In genomic region chr11:3418741-3419140, GRCm38 (mm10) we compare ENCODE assay signal across 10 mouse cellular contexts. TPM values are rescaled to one million over a fixed set of nuclear protein-coding genes. Genes with fewer than 3 reads are reported as not detected.
DNase-seq lines count a peak whose midpoint lies in the region; ATAC-seq and TF ChIP-seq lines count a peak whose summit lies in the region.
"Had no signal": no experiment of that assay in that cellular context is flagged by ENCODE, and none has a peak within 500 bp of the region (broad histone marks: within the 10 kb centered on the region; RNA-seq: fewer than 3 reads in every experiment).

No protein-coding gene starts in this region.

- WGBS in heart, embryonic 11.5 days (ENCODE audit: insufficient replicate concordance) = 57% methylated on average over 4 of the region's 4 CpGs
- WGBS in liver, postnatal 0 days (ENCODE audit: insufficient replicate concordance) = 51% methylated on average over 4 of the region's 4 CpGs

- DNase-seq in layer of hippocampus, adult 2 months (ENCODE audit: low spot score in 2 of 2) = peak in 1 of 2 experiments; percentile 13
- DNase-seq in layer of hippocampus, postnatal 14 days (ENCODE audit: low spot score in 2 of 2) = no peak
- peak; percentile 58 for DNase-seq in kidney, adult 9 months
- DNase-seq in liver, postnatal 0 days = no peak
- no peak for DNase-seq in ovary, postnatal 10 days (ENCODE audit: low spot score)
- no peak for DNase-seq in ovary, adult 18-20 months (ENCODE audit: low spot score)
- no peak for DNase-seq in spleen, adult 18-20 months
- DNase-seq: adrenal gland, postnatal 10 days; cerebellum, adult 11-12 months had no signal

- H3K36me3 ChIP-seq in heart, embryonic 11.5 days (ENCODE audit: control insufficient read depth, insufficient read depth, low read length) = peaks cover 8% of the 10 kb centered on the region
- H3K36me3 ChIP-seq in liver, postnatal 0 days (replicated peaks; ENCODE audit: insufficient read depth, low read length) = peaks cover 43% of the 10 kb centered on the region

- TF ChIP-seq CTCF in layer of hippocampus, adult 2 months (conservative IDR thresholded peaks at IDR 0.05) = no peak
- no peak for TF ChIP-seq CTCF in liver, postnatal 0 days (IDR thresholded peaks at IDR 0.05; ENCODE audit: low read depth)

- no peak overlapping the region for H3K4me2 ChIP-seq in heart, embryonic 11.5 days
- no peak overlapping the region for H3K4me2 ChIP-seq in liver, postnatal 0 days (ENCODE audit: low read depth, low read length)

- no peak for ATAC-seq in heart, embryonic 11.5 days (replicated peaks; ENCODE audit: insufficient number of reproducible peaks, low FRiP score, low TSS enrichment)
- 0 out of 2 replicates have a peak, but pooled peaks have one; percentile 29 for ATAC-seq in liver, postnatal 0 days

- TF ChIP-seq EP300 in liver, postnatal 0 days (IDR thresholded peaks at IDR 0.05; ENCODE audit: low read depth) = no peak

- no peak overlapping the region for H3K9ac ChIP-seq in heart, embryonic 11.5 days (ENCODE audit: low read depth, low read length)
- H3K9ac ChIP-seq in liver, postnatal 0 days (replicated peaks) = no peak overlapping the region

- no peaks in the 10 kb centered on the region for H3K27me3 ChIP-seq in heart, embryonic 11.5 days (ENCODE audit: control insufficient read depth, insufficient read depth, low read length)
- H3K27me3 ChIP-seq in liver, postnatal 0 days (ENCODE audit: insufficient read depth, low read length) = no peaks in the 10 kb centered on the region

- peak overlapping the region; percentile 65; the same call in 1 of the 2 replicates for H3K27ac ChIP-seq in layer of hippocampus, adult 2 months
- peak overlapping the region; percentile 41 for H3K27ac ChIP-seq in heart, embryonic 11.5 days (ENCODE audit: low read depth, low read length)
- peak overlapping the region; percentile 12; the same call in 1 of the 2 replicates for H3K27ac ChIP-seq in liver, postnatal 0 days (ENCODE audit: low read depth)

- H3K4me1 ChIP-seq in heart, embryonic 11.5 days (ENCODE audit: control insufficient read depth, insufficient read depth, low read length) = no peaks in the 10 kb centered on the region
- peaks cover 3% of the 10 kb centered on the region; the same call in 1 of the 2 replicates for H3K4me1 ChIP-seq in liver, postnatal 0 days (ENCODE audit: insufficient read depth)

- H3K4me3 ChIP-seq in layer of hippocampus, adult 2 months = no peak overlapping the region
- H3K4me3 ChIP-seq in heart, embryonic 11.5 days (ENCODE audit: low read depth, low read length) = no peak overlapping the region
- no peak overlapping the region for H3K4me3 ChIP-seq in liver, postnatal 0 days (ENCODE audit: low read depth, low read length)

- H3K9me3 ChIP-seq in heart, embryonic 11.5 days (replicated peaks; ENCODE audit: control insufficient read depth, low read length) = no peaks in the 10 kb centered on the region
- H3K9me3 ChIP-seq in liver, postnatal 0 days (ENCODE audit: low read length) = no peaks in the 10 kb centered on the region

RNA-seq across cellular contexts. Expression of gene Limk2, which starts 9.8 kb away (rescaled TPM):
- 100 to 1,000 TPM in 1 of 2 experiments, 10 to 100 TPM in 1; 97.6 to 117 TPM for total RNA-seq in layer of hippocampus, adult 2 months (2021)
- 100 to 1,000 TPM in 1 of 2 experiments, 10 to 100 TPM in 1; 98.7 to 113 TPM for total RNA-seq in layer of hippocampus, postnatal 14 days (2021)
- polyA plus RNA-seq in heart, embryonic 11.5 days (2014; fragmentation: Nextera tagmentation; extraction: Ambion mirVana) = 61.8 and 72.3 TPM in 2 replicates
- 6.7 and 6.8 TPM in 2 replicates for polyA plus RNA-seq in liver, postnatal 0 days (2015; fragmentation: Nextera tagmentation; extraction: Ambion mirVana)

RNA-seq across cellular contexts. Expression of gene Rnf185, which starts 33.4 kb away (rescaled TPM):
- total RNA-seq in layer of hippocampus, adult 2 months (2021) = 10 to 100 TPM; 26.6 to 29.1 TPM
- 10 to 100 TPM; 22.9 to 24.9 TPM for total RNA-seq in layer of hippocampus, postnatal 14 days (2021)
- 27.5 and 31.4 TPM in 2 replicates for polyA plus RNA-seq in heart, embryonic 11.5 days (2014; fragmentation: Nextera tagmentation; extraction: Ambion mirVana)
- polyA plus RNA-seq in liver, postnatal 0 days (2015; fragmentation: Nextera tagmentation; extraction: Ambion mirVana) = 9.7 and 10.3 TPM in 2 replicates

Comparison
In these comparisons a context has a peak if more than half of its experiments do, and no peak if none do; other contexts are left out.
1. H3K27ac ChIP-seq: peak in every context shown above with its lines; median percentile 65 in layer of hippocampus, adult 2 months; 41 in heart, embryonic 11.5 days; 12 in liver, postnatal 0 days.